Mouse (Mus musculus) kidney, adult 9 months (tissue): ENCODE measurements at regions not wholly inside any gene's neighbourhood (a gene's known extent, or its start where the extent isn't known, plus 50 kb on each side); places are given as distances from the start of the nearest gene placed in this dataset.

Experiments
- DNase-seq: peaks from one replicate; pipeline ENCODE4 v3.0.0; 2022

DNA sequence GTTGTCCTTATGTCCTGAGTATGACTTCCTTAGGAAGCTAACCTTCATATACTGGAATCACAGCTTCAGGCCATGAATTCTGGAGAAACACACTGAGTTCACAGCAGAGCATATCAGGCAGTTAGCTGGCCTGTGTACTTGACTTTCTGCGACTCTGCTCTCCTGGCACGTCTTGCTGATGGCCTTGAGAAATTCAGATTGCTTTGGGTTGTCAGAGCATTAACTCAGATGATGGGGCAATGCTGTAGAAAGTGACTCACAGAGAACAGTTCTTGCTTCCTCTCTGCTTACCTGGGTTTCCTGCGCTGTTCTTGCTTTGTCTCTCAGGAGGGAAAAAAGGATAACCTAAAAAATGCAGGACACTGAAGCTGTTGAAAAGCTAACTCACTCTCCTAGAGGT, 187.3 kb downstream of the Usp46 start:
- DNase-seq, result no peak

GRCm38 (mm10) chr5:73881941-73882340, 186.3 kb downstream of the Usp46 start:
- DNase-seq, result peak; percentile 71

DNA sequence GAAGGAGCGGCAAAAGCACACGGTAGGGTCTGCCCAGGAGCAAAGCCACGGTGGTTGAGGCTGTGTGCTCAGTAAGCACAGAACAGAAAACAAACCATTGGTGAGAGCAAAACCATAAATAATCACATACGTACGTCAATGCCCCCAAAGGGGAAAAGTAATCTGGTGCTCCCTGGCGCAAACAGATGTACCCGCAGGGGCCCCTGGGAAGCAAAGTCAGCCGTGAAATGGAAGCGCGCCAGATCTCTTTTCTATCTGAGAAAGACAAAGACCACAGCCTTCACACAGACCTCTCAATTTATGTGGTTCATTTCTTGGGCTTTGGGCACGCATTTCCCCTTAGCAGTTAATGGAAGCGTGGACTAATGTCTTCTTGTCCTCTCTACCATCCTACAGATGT, 183.2 kb downstream of the Usp46 start:
- no peak for DNase-seq

DNA sequence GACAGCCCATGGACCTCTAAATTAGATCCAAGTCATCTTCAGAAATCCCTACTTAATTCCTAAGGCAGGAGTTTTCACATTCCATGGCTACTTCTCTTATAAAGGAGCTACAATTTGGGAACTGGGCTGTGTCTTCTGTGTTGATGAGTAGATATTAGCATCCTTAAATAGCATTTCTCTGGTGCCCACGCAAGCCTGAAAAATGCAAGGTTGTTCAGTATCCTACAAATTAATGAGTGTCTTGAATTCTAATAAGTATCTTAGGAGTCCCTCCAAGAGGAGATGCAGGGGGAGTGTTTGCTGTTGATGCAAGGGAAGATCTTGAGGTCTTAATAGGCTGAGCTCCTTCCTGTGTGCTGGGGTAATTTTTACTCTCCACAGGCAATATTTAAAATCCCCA, 182.5 kb downstream of the Usp46 start:
- no peak for DNase-seq

DNA sequence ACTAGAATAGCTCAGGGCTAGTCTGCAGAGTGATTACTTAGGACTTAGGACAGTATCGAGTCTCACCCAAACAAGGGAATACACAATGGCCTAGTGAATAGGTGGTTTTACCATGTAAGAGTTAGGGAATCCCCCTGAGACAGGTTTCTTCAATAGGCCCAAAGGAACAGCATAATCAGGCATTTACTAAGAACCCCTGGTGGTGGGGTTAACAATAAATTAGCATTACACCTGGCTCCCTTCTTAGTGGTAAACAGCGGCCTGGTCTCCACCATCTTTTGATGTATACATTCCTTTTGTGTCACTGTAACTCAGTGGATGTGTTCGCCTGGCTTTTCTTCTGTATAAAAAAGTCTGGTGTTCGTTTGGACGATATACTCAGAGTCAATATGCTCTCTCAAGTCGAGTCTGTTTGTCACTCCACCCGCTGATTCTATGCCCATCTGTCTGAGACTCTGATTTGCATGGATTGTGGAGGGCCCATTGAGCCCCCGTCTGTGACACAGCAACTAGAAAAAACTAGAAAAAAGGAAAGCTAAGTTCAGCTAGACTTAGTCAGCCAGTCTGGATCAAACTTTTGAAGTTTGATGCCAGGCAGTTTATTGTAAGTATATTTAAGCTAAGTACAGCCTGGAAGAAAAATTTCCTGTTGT, 180.8 kb downstream of the Usp46 start:
- no peak for DNase-seq

- no peak for DNase-seq
Observed at GRCm38 (mm10) chr5:73888391-73888790, 179.8 kb downstream of the Usp46 start.

DNA sequence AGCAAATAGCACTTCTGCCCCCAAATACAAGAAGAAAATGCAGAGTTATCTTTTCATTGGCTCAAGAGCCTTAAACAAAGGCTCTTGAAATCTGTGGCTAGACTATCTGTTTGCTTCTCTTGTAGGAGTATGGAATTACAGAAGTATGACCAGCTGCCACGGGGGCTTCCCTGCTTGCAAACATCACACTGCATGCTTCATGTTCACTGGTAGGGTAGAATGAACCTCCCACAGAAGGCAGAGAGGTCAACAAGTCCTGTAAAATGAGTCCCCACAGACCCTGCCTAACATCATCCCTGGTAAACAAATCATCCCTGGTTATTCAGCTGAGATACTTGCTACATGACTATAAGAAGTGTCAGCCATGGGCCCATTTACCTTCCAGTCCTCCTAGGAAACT, 178.9 kb downstream of the Usp46 start:
- no peak for DNase-seq

DNA sequence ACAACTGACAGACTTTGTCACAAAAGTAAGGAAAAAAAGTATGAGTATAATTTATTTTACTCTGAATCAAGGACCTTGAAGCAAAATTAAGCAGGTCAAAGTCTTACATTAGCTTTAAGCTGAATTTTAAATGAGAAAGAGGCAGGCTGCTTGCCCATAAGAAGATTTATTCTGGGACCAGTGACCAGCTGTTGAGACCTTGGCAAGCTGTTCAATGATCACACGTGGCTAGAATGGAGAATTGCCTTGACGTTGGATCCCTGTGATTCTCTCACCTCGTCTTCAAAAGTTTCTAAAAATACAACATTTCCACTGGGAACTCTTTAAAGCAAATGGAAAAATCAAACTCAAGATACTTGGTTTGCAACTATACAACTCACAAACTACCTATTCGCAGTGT, 177.3 kb downstream of the Usp46 start:
- no peak for DNase-seq

- peak; percentile 58 for DNase-seq
Observed at GRCm38 (mm10) chr5:73891606-73892005, 176.6 kb downstream of the Usp46 start.

- DNase-seq, result no peak
Observed at GRCm38 (mm10) chr5:73892440-73893225, 175.6 kb downstream of the Usp46 start.

GRCm38 (mm10) chr5:73895186-73895585, 173.0 kb downstream of the Usp46 start:
- no peak for DNase-seq

DNA sequence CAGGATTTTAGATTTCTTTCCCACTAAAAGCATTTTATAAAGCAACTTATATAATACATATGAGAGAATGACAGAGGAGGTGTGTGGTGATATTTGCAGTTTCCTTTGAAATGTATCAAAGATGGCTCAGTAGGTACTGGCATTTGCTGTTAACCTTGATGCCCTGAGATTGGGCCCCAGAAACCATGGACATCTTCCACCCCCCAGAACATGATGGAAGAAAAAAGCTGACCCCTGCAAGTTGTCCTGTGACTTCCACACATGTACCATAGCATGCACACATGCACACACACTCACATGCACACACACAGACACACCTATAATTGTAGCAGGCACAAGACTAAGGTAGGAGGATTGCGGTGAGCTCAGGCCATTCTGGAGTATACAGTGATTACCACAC, 171.4 kb downstream of the Usp46 start:
- DNase-seq, result no peak

DNA sequence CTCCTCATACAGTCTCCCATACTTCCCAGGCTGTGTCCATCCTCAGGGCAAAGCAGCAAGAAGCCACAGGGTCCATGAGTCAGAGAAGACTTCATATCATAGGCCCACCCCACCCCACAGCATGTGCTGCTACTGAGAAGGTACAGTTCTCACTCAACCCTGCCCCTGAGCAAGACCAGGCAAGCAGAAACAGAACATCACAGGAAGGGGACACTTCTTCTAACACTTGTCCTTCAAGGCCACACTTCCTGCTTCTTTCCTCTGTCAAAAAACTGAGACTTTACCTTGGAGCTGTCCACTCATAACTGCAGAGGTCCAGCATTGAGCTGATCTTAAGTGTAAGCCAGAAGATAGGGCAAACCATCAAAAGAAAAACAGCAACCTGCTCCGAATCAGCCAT, 166.6 kb downstream of the Usp46 start:
- no peak for DNase-seq

- peak; percentile 34 for DNase-seq
Observed at GRCm38 (mm10) chr5:73902470-73903218, 165.6 kb downstream of the Usp46 start.

DNA sequence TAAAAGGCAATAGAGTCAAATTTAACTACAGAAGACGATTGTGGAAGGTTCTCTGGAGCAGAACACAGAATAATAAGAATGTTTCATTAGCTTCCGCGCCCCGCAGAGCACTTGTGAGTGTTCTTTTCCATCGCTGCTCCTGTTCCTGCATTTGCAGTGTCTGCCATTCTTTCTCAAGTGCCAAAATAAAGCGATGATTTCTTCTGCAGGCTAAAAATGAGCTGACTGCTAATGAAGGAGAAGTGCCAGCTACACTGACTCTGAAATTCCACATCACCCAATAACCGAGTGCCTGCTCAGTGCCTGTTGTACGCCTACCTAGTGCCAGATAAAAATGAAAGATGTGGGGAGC, 165.0 kb downstream of the Usp46 start:
- DNase-seq, result no peak

DNA sequence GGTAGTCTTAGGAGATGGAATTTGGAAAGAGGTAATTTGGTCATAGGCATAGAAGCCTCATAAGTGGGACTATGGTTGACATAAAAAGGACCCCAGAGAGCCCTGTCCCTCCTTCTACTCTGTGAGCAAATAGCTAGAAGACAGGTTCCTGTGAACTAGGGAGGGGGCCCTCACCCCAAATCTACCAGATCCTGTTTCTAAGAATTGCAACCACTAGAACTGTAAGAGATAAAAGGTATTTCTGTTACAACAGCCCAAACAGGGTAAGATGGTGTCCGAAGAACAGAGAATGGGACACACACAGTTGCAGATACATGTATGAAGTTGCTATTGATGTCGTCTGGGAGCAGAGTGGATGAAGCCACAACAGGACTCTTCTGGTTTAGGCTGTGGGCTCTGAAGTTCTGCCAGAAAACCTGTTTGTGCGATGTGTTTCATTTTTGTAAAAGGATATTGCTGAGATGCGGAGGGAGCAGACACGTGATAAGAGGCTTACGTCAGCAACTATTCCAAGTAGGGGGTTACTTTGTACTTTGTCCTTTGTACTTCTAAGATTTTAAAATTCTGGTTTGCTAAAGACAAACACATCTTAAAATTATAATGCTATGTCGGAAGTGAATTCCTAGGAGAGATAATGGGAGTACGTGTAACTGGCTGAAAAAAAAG, 164.0 kb downstream of the Usp46 start:
- peak; percentile 19 for DNase-seq

GRCm38 (mm10) chr5:73912149-73912548, 156.1 kb downstream of the Usp46 start:
- DNase-seq, result no peak

GRCm38 (mm10) chr5:73913116-73913515, 155.1 kb downstream of the Usp46 start:
- no peak for DNase-seq

DNA sequence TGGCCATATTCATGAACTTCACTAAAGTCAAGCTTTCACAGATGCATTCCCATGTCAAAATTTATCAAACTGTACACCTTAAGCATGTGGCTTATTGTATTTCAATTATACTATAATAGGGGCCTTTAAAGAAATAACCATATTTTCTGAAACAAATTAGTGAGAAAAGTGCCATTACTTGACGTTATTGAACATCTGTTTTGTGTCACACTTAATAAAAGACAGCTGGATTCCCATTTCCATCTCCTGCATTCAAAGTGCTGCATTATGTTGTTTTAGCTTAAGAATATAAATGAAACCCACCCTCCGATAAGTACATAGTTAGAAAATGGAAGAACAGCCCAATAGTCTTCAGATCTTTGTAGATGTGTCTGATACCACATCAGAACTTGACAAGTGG, 150.2 kb downstream of the Usp46 start:
- DNase-seq, result no peak

GRCm38 (mm10) chr5:73919936-73920335, 148.3 kb downstream of the Usp46 start:
- DNase-seq, result peak; percentile 65

- no peak for DNase-seq
Observed at GRCm38 (mm10) chr5:73927534-73927933, 140.7 kb downstream of the Usp46 start.

- DNase-seq, result no peak
Observed at GRCm38 (mm10) chr5:73928691-73929090, 139.5 kb downstream of the Usp46 start.

- DNase-seq, result no peak
Observed at GRCm38 (mm10) chr5:73930205-73930604, 138.0 kb downstream of the Usp46 start.
